Mouse (Mus musculus) spleen, adult 12 weeks (tissue): ENCODE measurements around the gene Mstn.

Source experiments
- DNase-seq: peaks from one replicate; pipeline ENCODE4 v3.0.0; 2022; ENCODE audit warnings: low spot score

Gene Mstn

DNA sequence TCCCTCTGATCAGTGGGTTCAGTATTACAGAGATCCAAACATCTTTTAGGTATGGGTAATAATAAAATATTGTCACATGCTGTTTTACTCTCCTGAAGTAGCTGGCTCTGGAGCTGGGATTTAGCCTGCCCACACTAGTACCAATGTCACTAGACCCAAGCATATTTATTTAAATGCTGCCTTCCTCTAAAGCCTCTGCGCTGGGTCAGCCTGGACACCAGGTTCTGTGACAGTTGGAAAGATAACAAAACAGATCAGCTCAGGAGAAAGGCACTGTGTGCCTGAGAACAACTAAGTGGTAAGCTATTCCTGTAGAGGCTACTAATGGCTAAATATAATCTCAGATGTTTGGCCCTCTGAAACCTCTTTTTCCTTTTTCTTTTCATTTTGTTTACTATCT lies 49.1 kb downstream of the Mstn start:
- no peak for DNase-seq
